Mouse (Mus musculus): ENCODE measurements around the gene Rsph1. TPM values are rescaled to one million over a fixed set of nuclear protein-coding genes. Genes with fewer than 3 reads are reported as not detected.

The Rsph1 gene
- polyA plus RNA-seq, 1 experiment = 1.1 TPM

Other genes with a start within 250 kb of the Rsph1 start
- gene Abcg1, start 219.7 kb downstream of the Rsph1 start, polyA plus RNA-seq (2012; ENCODE audit: insufficient read depth, insufficient read length, missing spikeins) = 2.3 and 5.0 TPM in 2 replicates
- gene Tff3, start 147.7 kb downstream of the Rsph1 start, polyA plus RNA-seq (2012; ENCODE audit: insufficient read depth, insufficient read length, missing spikeins) = not detected in 2 replicates
- gene Tff2, start 133.1 kb downstream of the Rsph1 start, polyA plus RNA-seq (2012; ENCODE audit: insufficient read depth, insufficient read length, missing spikeins) = not detected in 2 replicates
- gene Tff1, start 112.1 kb downstream of the Rsph1 start, polyA plus RNA-seq (2012; ENCODE audit: insufficient read depth, insufficient read length, missing spikeins) = not detected in 2 replicates
- gene Tmprss3, start 78.4 kb downstream of the Rsph1 start, polyA plus RNA-seq (2012; ENCODE audit: insufficient read depth, insufficient read length, missing spikeins) = not detected in 2 replicates
- not detected in 2 replicates for gene Ubash3a, start 69.5 kb downstream of the Rsph1 start, polyA plus RNA-seq (2012; ENCODE audit: insufficient read depth, insufficient read length, missing spikeins)
- gene Slc37a1, start 9.4 kb upstream of the Rsph1 start, polyA plus RNA-seq (2012; ENCODE audit: insufficient read depth, insufficient read length, missing spikeins) = 2.6 TPM in 1 of 2 replicates, not detected in the other
- 0.99 and 2.5 TPM in 2 replicates for gene Pde9a, start 108.8 kb upstream of the Rsph1 start, polyA plus RNA-seq (2012; ENCODE audit: insufficient read depth, insufficient read length, missing spikeins)
- gene Wdr4, start 242.6 kb upstream of the Rsph1 start, polyA plus RNA-seq (2012; ENCODE audit: insufficient read depth, insufficient read length, missing spikeins) = 7.0 and 15.9 TPM in 2 replicates
- gene Ndufv3, start 242.7 kb upstream of the Rsph1 start, polyA plus RNA-seq (2012; ENCODE audit: insufficient read depth, insufficient read length, missing spikeins) = 1,109 and 1,394 TPM in 2 replicates